Comparison of ENCODE assay signal across 13 mouse cellular contexts in genomic region chr1:63107614-63108327, GRCm38 (mm10). TPM values are rescaled to one million over a fixed set of nuclear protein-coding genes. Genes with fewer than 3 reads are reported as not detected.
DNase-seq lines count a peak whose midpoint lies in the region; ATAC-seq and TF ChIP-seq lines count a peak whose summit lies in the region.
"Had no signal": no experiment of that assay in that cellular context is flagged by ENCODE, and none has a peak within 500 bp of the region (broad histone marks: within the 10 kb centered on the region; RNA-seq: fewer than 3 reads in every experiment).

No protein-coding gene starts in this region.

- H3K4me3 ChIP-seq in liver, embryonic 14.5 days (ENCODE audit: insufficient read depth in 1 of 2, low read depth in 2 of 2, low read length in 2 of 2) = no peak overlapping the region
- no peak overlapping the region for H3K4me3 ChIP-seq in liver, embryonic 11.5 days (ENCODE audit: low read depth, low read length)
- no peak overlapping the region for H3K4me3 ChIP-seq in stomach, embryonic 15.5 days (replicated peaks)
- H3K4me3 ChIP-seq: erythroblast, embryonic 14.5 days had no signal

- H3K27ac ChIP-seq in liver, embryonic 14.5 days = no peak overlapping the region
- no peak overlapping the region for H3K27ac ChIP-seq in liver, embryonic 11.5 days (ENCODE audit: low read depth, low read length)
- peak overlapping the region; percentile 59; the same call in 1 of the 2 replicates for H3K27ac ChIP-seq in stomach, embryonic 15.5 days

- no peaks in the 10 kb centered on the region for H3K27me3 ChIP-seq in liver, embryonic 14.5 days (ENCODE audit: control insufficient read depth, insufficient read depth, low read length)
- no peaks in the 10 kb centered on the region for H3K27me3 ChIP-seq in liver, embryonic 11.5 days (replicated peaks; ENCODE audit: control insufficient read depth, insufficient read depth, low read length)
- H3K27me3 ChIP-seq in stomach, embryonic 15.5 days (replicated peaks) = no peaks in the 10 kb centered on the region

- peak overlapping the region; percentile 23; the same call in 1 of the 2 replicates for H3K9ac ChIP-seq in liver, embryonic 14.5 days (replicated peaks)
- H3K9ac ChIP-seq in liver, embryonic 11.5 days (ENCODE audit: low read depth, low read length) = no peak overlapping the region
- no peak overlapping the region for H3K9ac ChIP-seq in stomach, embryonic 15.5 days

- ATAC-seq in liver, embryonic 14.5 days (ENCODE audit: insufficient read depth) = no peak
- ATAC-seq in liver, embryonic 11.5 days (replicated peaks; ENCODE audit: low FRiP score) = no peak
- 0 out of 2 replicates have a peak, but pooled peaks have one; percentile 23 for ATAC-seq in erythroblast, adult 5-6 weeks (replicated peaks; ENCODE audit: low FRiP score, poor library complexity, severe bottlenecking)
- no peak for ATAC-seq in stomach, embryonic 15.5 days (ENCODE audit: insufficient read depth, low FRiP score, low read depth)

- no peak for TF ChIP-seq EP300 in liver, embryonic 14.5 days (IDR thresholded peaks at IDR 0.05; ENCODE audit: low read depth)

- 70% methylated on average over 6 of the region's 6 CpGs for WGBS in liver, embryonic 14.5 days (ENCODE audit: insufficient replicate concordance)
- WGBS in liver, embryonic 11.5 days = 81% methylated on average over 6 of the region's 6 CpGs
- WGBS in stomach, embryonic 15.5 days = 68% methylated on average over 6 of the region's 6 CpGs

- peaks cover 11% of the 10 kb centered on the region for H3K36me3 ChIP-seq in liver, embryonic 14.5 days (replicated peaks; ENCODE audit: control insufficient read depth, insufficient read depth, low read depth)
- H3K36me3 ChIP-seq in liver, embryonic 11.5 days (ENCODE audit: control insufficient read depth, insufficient read depth, low read length) = peaks cover 8% of the 10 kb centered on the region; the same call in 1 of the 2 replicates
- peaks cover 13% of the 10 kb centered on the region for H3K36me3 ChIP-seq in stomach, embryonic 15.5 days

- H3K4me2 ChIP-seq in liver, embryonic 14.5 days (ENCODE audit: low read depth) = no peak overlapping the region
- no peak overlapping the region for H3K4me2 ChIP-seq in liver, embryonic 11.5 days
- no peak overlapping the region for H3K4me2 ChIP-seq in stomach, embryonic 15.5 days

- no peaks in the 10 kb centered on the region for H3K9me3 ChIP-seq in liver, embryonic 14.5 days (ENCODE audit: control insufficient read depth, low read length)
- no peaks in the 10 kb centered on the region for H3K9me3 ChIP-seq in liver, embryonic 11.5 days (ENCODE audit: control insufficient read depth, low read length)
- H3K9me3 ChIP-seq in stomach, embryonic 15.5 days = no peaks in the 10 kb centered on the region

- H3K4me1 ChIP-seq in liver, embryonic 14.5 days (replicated peaks; ENCODE audit: control insufficient read depth in 2 of 2, insufficient read depth in 2 of 2, low read length in 1 of 2) = peaks cover 0 to 7% of the 10 kb centered on the region in 2 experiments; a peak in 2 of 4 replicates
- peaks cover 20% of the 10 kb centered on the region for H3K4me1 ChIP-seq in liver, embryonic 11.5 days (replicated peaks; ENCODE audit: control insufficient read depth, insufficient read depth, low read length)
- peaks cover 7% of the 10 kb centered on the region; the same call in 1 of the 2 replicates for H3K4me1 ChIP-seq in stomach, embryonic 15.5 days

- peak; percentile 15 for DNase-seq in gastrocnemius, adult 18-20 months (ENCODE audit: low spot score)
- no peak for DNase-seq in gastrocnemius, postnatal 14 days
- DNase-seq in liver, embryonic 14.5 days (ENCODE audit: low read depth in 3 of 3, low spot score in 3 of 3) = no peak
- DNase-seq in liver, embryonic 11.5 days (ENCODE audit: low spot score) = no peak
- DNase-seq in spleen, postnatal 4 days (ENCODE audit: low spot score in 2 of 2) = no peak
- no peak for DNase-seq in T-cell, adult 2 months (ENCODE audit: low spot score)
- DNase-seq: adrenal gland, postnatal 25 days; gastrocnemius, postnatal 10 days; lung, postnatal 36 days; retina, postnatal 1 day had no signal

- intact Hi-C loops in gastrocnemius, postnatal 14 days (cut with DNase I; ENCODE audit: low total_unique reads) = no loop called here

- no peak for TF ChIP-seq CTCF in liver, embryonic 14.5 days (IDR thresholded peaks at IDR 0.05; ENCODE audit: low read depth)

RNA-seq across cellular contexts. Expression of gene Ino80d, which starts 6.7 kb away (rescaled TPM):
- total RNA-seq in gastrocnemius, adult 18-20 months (2021) = 10 to 100 TPM; 13.0 to 13.2 TPM
- total RNA-seq in gastrocnemius, postnatal 14 days (2021) = 10 to 100 TPM; 12.8 to 14.2 TPM
- polyA plus RNA-seq in liver, embryonic 14.5 days (2012; rRNA removed) = 2.4 and 2.5 TPM in 2 replicates
- polyA plus RNA-seq in liver, embryonic 14.5 days (2014; fragmentation: Nextera tagmentation; extraction: Ambion mirVana) = 3.4 and 3.9 TPM in 2 replicates
- polyA plus RNA-seq in liver, embryonic 11.5 days (2014; fragmentation: Nextera tagmentation; extraction: Ambion mirVana) = 8.5 and 10.6 TPM in 2 replicates
- 22.5 and 28.4 TPM in 2 replicates for total RNA-seq in erythroblast, adult 5-6 weeks (2015; ENCODE audit: low replicate concordance)
- 10.3 and 12.4 TPM in 2 replicates for total RNA-seq in erythroblast, adult 5-6 weeks (2017; ENCODE audit: low replicate concordance)
- polyA plus RNA-seq in stomach, embryonic 15.5 days (2015; fragmentation: Nextera tagmentation; extraction: Ambion mirVana) = 12.9 and 13.3 TPM in 2 replicates
